Mouse (Mus musculus): ENCODE measurements around the gene Sri. TPM values are rescaled to one million over a fixed set of nuclear protein-coding genes. Genes with fewer than 3 reads are reported as not detected.

Sri gene
- polyA plus RNA-seq, 2 experiments, result 103 to 228 TPM

DNA sequence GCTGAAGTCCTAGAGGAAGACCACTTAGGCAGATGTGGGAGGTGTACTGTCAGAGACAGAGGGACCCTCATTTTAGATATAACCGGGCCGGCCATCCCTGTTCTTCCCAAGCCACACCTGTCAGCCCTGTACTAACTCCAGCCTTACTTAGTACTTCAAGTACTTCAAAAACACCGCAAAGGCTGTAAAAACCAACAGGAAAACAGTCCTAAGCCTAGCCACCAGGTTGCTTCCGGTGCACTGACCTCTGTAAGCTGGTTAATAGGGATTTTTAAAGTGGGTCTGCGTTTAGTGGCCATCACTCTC is 11.1 kb downstream of the Sri start:
- DNase-seq (ENCODE audit: low read depth in 3 of 3, low spot score in 3 of 3) (peak in 1 of 3 experiments; percentile 1), ATAC-seq (ENCODE audit: insufficient read depth) (peak; percentile 40)
- Histone ChIP-seq H3K4me1 (replicated peaks; ENCODE audit: control insufficient read depth in 2 of 2, insufficient read depth in 2 of 2, low read length in 1 of 2) (peaks cover 8 to 16% of the 10 kb centered on the region in 2 experiments), H3K4me3 (ENCODE audit: insufficient read depth in 1 of 2, low read depth in 2 of 2, low read length in 2 of 2) (peak overlapping the region; percentile 77 to 96), H3K27ac (peak overlapping the region; percentile 80), H3K9ac (replicated peaks) (peak overlapping the region; percentile 99), H3K4me2 (ENCODE audit: low read depth) (peak overlapping the region; percentile 86), H3K27me3 (ENCODE audit: control insufficient read depth, insufficient read depth, low read length) (no peaks in the 10 kb centered on the region), H3K9me3 (ENCODE audit: control insufficient read depth, low read length) (no peaks in the 10 kb centered on the region), H3K36me3 (replicated peaks; ENCODE audit: control insufficient read depth, insufficient read depth, low read depth) (peaks cover 14% of the 10 kb centered on the region)
- no peak for TF ChIP-seq EP300 (IDR thresholded peaks at IDR 0.05; ENCODE audit: low read depth)
- no peak for TF ChIP-seq CTCF (IDR thresholded peaks at IDR 0.05; ENCODE audit: low read depth)
- WGBS (ENCODE audit: insufficient replicate concordance), result 36% methylated on average over 5 of the region's 5 CpGs

- H3K4me1 ChIP-seq (replicated peaks; ENCODE audit: control insufficient read depth in 2 of 2, insufficient read depth in 2 of 2, low read length in 1 of 2), result peaks cover 15 to 22% of the 10 kb centered on the region in 2 experiments
- no peak for DNase-seq (ENCODE audit: low read depth in 3 of 3, low spot score in 3 of 3)
- H3K4me2 ChIP-seq (ENCODE audit: low read depth), result peak overlapping the region; percentile 86
- peaks cover 14% of the 10 kb centered on the region for H3K36me3 ChIP-seq (replicated peaks; ENCODE audit: control insufficient read depth, insufficient read depth, low read depth)
- H3K27ac ChIP-seq, result no peak overlapping the region
- TF ChIP-seq CTCF (IDR thresholded peaks at IDR 0.05; ENCODE audit: low read depth) (no peak), EP300 (IDR thresholded peaks at IDR 0.05; ENCODE audit: low read depth) (no peak)
- no peak overlapping the region; the same call in 1 of the 2 replicates for H3K9ac ChIP-seq (replicated peaks)
- no peaks in the 10 kb centered on the region for H3K27me3 ChIP-seq (ENCODE audit: control insufficient read depth, insufficient read depth, low read length)
- no peak for ATAC-seq (ENCODE audit: insufficient read depth)
- peak overlapping the region; percentile 38 to 96 for H3K4me3 ChIP-seq (ENCODE audit: insufficient read depth in 1 of 2, low read depth in 2 of 2, low read length in 2 of 2)
- WGBS (ENCODE audit: insufficient replicate concordance), result 79% methylated on average over 7 of the region's 7 CpGs
- H3K9me3 ChIP-seq (ENCODE audit: control insufficient read depth, low read length), result no peaks in the 10 kb centered on the region
These were observed 12.2 kb downstream of the Sri start for GRCm38 (mm10) chr5:8058056-8058455.

DNA sequence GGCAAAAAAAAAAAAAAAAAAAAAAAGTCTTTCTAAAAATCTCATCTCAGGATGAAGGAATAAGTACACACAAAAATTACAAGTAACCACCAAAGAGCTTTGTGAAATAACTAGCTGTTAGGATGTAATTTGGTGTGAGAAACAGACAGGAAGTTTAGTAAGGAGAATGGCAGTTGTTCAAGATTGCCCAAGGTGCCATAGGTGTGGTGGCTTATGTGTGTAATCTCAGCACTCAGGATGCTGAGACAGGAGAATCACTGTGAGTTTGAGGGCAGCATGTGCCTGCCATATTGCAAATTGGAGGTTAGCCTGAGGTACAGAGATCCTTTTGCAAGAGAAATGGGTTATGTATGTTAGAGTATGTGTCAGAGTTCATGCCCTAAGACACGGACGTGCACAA is 16.6 kb downstream of the Sri start:
- WGBS (ENCODE audit: insufficient replicate concordance), result 82% methylated on average over 2 of the region's 2 CpGs
- H3K9ac ChIP-seq (replicated peaks), result no peak overlapping the region
- H3K4me1 ChIP-seq (replicated peaks; ENCODE audit: control insufficient read depth in 2 of 2, insufficient read depth in 2 of 2, low read length in 1 of 2), result peaks cover 18 to 20% of the 10 kb centered on the region in 2 experiments
- H3K27me3 ChIP-seq (ENCODE audit: control insufficient read depth, insufficient read depth, low read length), result no peaks in the 10 kb centered on the region
- no peak overlapping the region for H3K4me3 ChIP-seq (ENCODE audit: insufficient read depth in 1 of 2, low read depth in 2 of 2, low read length in 2 of 2)
- peaks cover 57% of the 10 kb centered on the region for H3K36me3 ChIP-seq (replicated peaks; ENCODE audit: control insufficient read depth, insufficient read depth, low read depth)
- ATAC-seq (ENCODE audit: insufficient read depth), result no peak
- no peak for DNase-seq (ENCODE audit: low read depth in 3 of 3, low spot score in 3 of 3)
- no peaks in the 10 kb centered on the region for H3K9me3 ChIP-seq (ENCODE audit: control insufficient read depth, low read length)
- H3K4me2 ChIP-seq (ENCODE audit: low read depth), result no peak overlapping the region; the same call in 1 of the 2 replicates
- TF ChIP-seq CTCF (IDR thresholded peaks at IDR 0.05; ENCODE audit: low read depth) (no peak), EP300 (IDR thresholded peaks at IDR 0.05; ENCODE audit: low read depth) (no peak)
- peak overlapping the region; percentile 61; the same call in 1 of the 2 replicates for H3K27ac ChIP-seq

DNA sequence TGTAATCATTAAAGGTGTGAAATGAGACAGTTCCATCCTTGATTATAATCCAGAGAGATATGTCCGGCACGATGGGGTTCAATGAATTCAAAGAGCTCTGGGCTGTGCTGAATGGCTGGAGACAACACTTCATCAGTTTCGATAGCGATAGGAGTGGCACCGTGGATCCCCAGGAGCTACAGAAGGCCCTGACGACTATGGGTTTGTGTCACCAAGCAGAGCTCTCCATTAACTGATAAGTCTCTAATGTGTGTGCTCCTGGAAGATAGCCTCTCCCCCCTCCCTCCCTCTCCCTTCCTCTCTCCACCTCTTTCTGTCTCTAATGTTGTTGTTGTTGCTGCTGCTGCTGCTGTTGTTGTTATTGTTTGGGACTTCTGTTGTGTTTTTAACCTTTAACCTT is 17.3 kb downstream of the Sri start:
- ATAC-seq (ENCODE audit: insufficient read depth) (peak; percentile 98), DNase-seq (ENCODE audit: low read depth in 3 of 3, low spot score in 3 of 3) (peak; percentile 56 to 62 (median 59))
- H3K9me3 ChIP-seq (ENCODE audit: control insufficient read depth, low read length), result no peaks in the 10 kb centered on the region
- H3K9ac ChIP-seq (replicated peaks), result peak overlapping the region; percentile 37; the same call in 1 of the 2 replicates
- no peaks in the 10 kb centered on the region for H3K27me3 ChIP-seq (ENCODE audit: control insufficient read depth, insufficient read depth, low read length)
- H3K4me1 ChIP-seq (replicated peaks; ENCODE audit: control insufficient read depth in 2 of 2, insufficient read depth in 2 of 2, low read length in 1 of 2), result peaks cover 17% of the 10 kb centered on the region in 2 experiments
- 11% methylated on average over 6 of the region's 6 CpGs for WGBS (ENCODE audit: insufficient replicate concordance)
- 0 out of 4 replicates have a peak overlapping the region, but pooled peaks of 1 of the 2 experiments have one; percentile 20 for H3K4me3 ChIP-seq (ENCODE audit: insufficient read depth in 1 of 2, low read depth in 2 of 2, low read length in 2 of 2)
- TF ChIP-seq CTCF (IDR thresholded peaks at IDR 0.05; ENCODE audit: low read depth) (no peak), EP300 (IDR thresholded peaks at IDR 0.05; ENCODE audit: low read depth) (peak; percentile 81)
- peak overlapping the region; percentile 61 for H3K27ac ChIP-seq
- H3K36me3 ChIP-seq (replicated peaks; ENCODE audit: control insufficient read depth, insufficient read depth, low read depth), result peaks cover 57% of the 10 kb centered on the region
- peak overlapping the region; percentile 57 for H3K4me2 ChIP-seq (ENCODE audit: low read depth)

- no peak overlapping the region for H3K9ac ChIP-seq (replicated peaks)
- TF ChIP-seq CTCF (IDR thresholded peaks at IDR 0.05; ENCODE audit: low read depth) (no peak), EP300 (IDR thresholded peaks at IDR 0.05; ENCODE audit: low read depth) (no peak)
- DNase-seq (ENCODE audit: low read depth in 3 of 3, low spot score in 3 of 3) (no peak), ATAC-seq (ENCODE audit: insufficient read depth) (no peak)
- no peaks in the 10 kb centered on the region for H3K27me3 ChIP-seq (ENCODE audit: control insufficient read depth, insufficient read depth, low read length)
- H3K4me3 ChIP-seq (ENCODE audit: insufficient read depth in 1 of 2, low read depth in 2 of 2, low read length in 2 of 2), result no peak overlapping the region
- no peaks in the 10 kb centered on the region for H3K4me1 ChIP-seq (replicated peaks; ENCODE audit: control insufficient read depth in 2 of 2, insufficient read depth in 2 of 2, low read length in 1 of 2)
- WGBS (ENCODE audit: insufficient replicate concordance), result 79% methylated on average over 9 of the region's 9 CpGs
- no peak overlapping the region for H3K27ac ChIP-seq
- peaks cover 2% of the 10 kb centered on the region for H3K36me3 ChIP-seq (replicated peaks; ENCODE audit: control insufficient read depth, insufficient read depth, low read depth)
- H3K9me3 ChIP-seq (ENCODE audit: control insufficient read depth, low read length), result no peaks in the 10 kb centered on the region
- no peak overlapping the region for H3K4me2 ChIP-seq (ENCODE audit: low read depth)
These were observed 27.5 kb downstream of the Sri start for GRCm38 (mm10) chr5:8073406-8073805.

All from liver, embryonic 14.5 days (tissue).